Mouse (Mus musculus) heart, embryonic 13.5 days (tissue): ENCODE measurements around the gene Mast4. TPM values are rescaled to one million over a fixed set of nuclear protein-coding genes. Genes with fewer than 3 reads are reported as not detected.

Experiments used
- ATAC-seq: fragments of 200-750 bp; cut with Nextera tagmentation; 2 replicates; pipeline ENCODE4 v1.8.0; 2017; ENCODE audit warnings: moderate TSS enrichment; ENCODE audit not compliant: insufficient number of reproducible peaks, low FRiP score, low TSS enrichment; ENCODE audit errors: extremely low read depth
- H3K27ac ChIP-seq: fragments of 300-500 bp; sonication (generic); replicated peaks from 2 replicates; pipeline ENCODE4 v1.5.1; 2015; ENCODE audit warnings: moderate library complexity, mild to moderate bottlenecking, inconsistent platforms
- H3K27me3 ChIP-seq: fragments of 300-500 bp; sonication (generic); replicated peaks from 2 replicates; pipeline ENCODE4 v1.6.1; 2015; ENCODE audit warnings: mild to moderate bottlenecking, inconsistent platforms
- H3K36me3 ChIP-seq: fragments of 300-500 bp; sonication (generic); 2 replicates; pipeline ENCODE4 v1.6.1; 2015; ENCODE audit warnings: mild to moderate bottlenecking, inconsistent platforms
- H3K4me1 ChIP-seq: fragments of 300-500 bp; sonication (generic); 2 replicates; pipeline ENCODE4 v1.6.1; 2015; ENCODE audit warnings: inconsistent platforms
- H3K4me2 ChIP-seq: fragments of 300-500 bp; sonication (generic); 2 replicates; pipeline ENCODE4 v1.6.1; 2015; ENCODE audit warnings: inconsistent platforms, mild to moderate bottlenecking, moderate library complexity
- H3K4me3 ChIP-seq: fragments of 300-500 bp; sonication (generic); 2 replicates; pipeline ENCODE4 v1.5.1; 2015; ENCODE audit warnings: moderate library complexity, mild to moderate bottlenecking, inconsistent platforms
- H3K9ac ChIP-seq: fragments of 300-500 bp; sonication (generic); 2 replicates; pipeline ENCODE4 v1.6.1; 2015; ENCODE audit warnings: inconsistent platforms, mild to moderate bottlenecking, moderate library complexity
- H3K9me3 ChIP-seq: fragments of 300-500 bp; sonication (generic); 2 replicates; pipeline ENCODE4 v1.6.1; 2016; ENCODE audit warnings: inconsistent platforms
- WGBS: fragments of 180-500 bp; shearing (Covaris S2); methylation state at CpG from one replicate; pipeline ENCODE4 v1.1.7; 2015; ENCODE audit warnings: mixed read lengths; 5-methylcytosine and 5-hydroxymethylcytosine counted together
- polyA plus RNA-seq: library from polyadenylated mRNA; unstranded; fragments of >200 nt; fragmentation: Nextera tagmentation; extraction: Ambion mirVana; gene quantifications from 2 replicates; pipeline ENCODE4 v1.2.1, GENCODE M21; 2015

Mast4 gene
- polyA plus RNA-seq, 1 experiment from 2014 or later: 36.8 TPM

GRCm38 (mm10) chr13:103238034-103238705, 96.1 kb downstream of the Mast4 start:
- Histone ChIP-seq H3K9ac (no peak overlapping the region), H3K27me3 (no peaks in the 10 kb centered on the region), H3K4me2 (no peak overlapping the region), H3K4me1 (no peaks in the 10 kb centered on the region), H3K4me3 (no peak overlapping the region), H3K9me3 (no peaks in the 10 kb centered on the region), H3K36me3 (no peaks in the 10 kb centered on the region), H3K27ac (no peak overlapping the region)
- 87% methylated on average over 7 of the region's 7 CpGs for WGBS
- no peak for ATAC-seq

- Histone ChIP-seq H3K4me2 (no peak overlapping the region), H3K27me3 (no peaks in the 10 kb centered on the region), H3K4me3 (no peak overlapping the region), H3K36me3 (no peaks in the 10 kb centered on the region), H3K9me3 (no peaks in the 10 kb centered on the region), H3K4me1 (0 out of 2 replicates have a peak, but pooled peaks cover 2% of the 10 kb centered on the region), H3K27ac (no peak overlapping the region), H3K9ac (no peak overlapping the region)
- ATAC-seq: no peak
- 80% methylated on average over 7 of the region's 7 CpGs for WGBS
These were observed 102.1 kb downstream of the Mast4 start for GRCm38 (mm10) chr13:103232171-103232570.

- Histone ChIP-seq H3K4me3 (no peak overlapping the region), H3K4me2 (no peak overlapping the region), H3K9ac (no peak overlapping the region), H3K9me3 (no peaks in the 10 kb centered on the region), H3K27ac (no peak overlapping the region), H3K36me3 (no peaks in the 10 kb centered on the region), H3K27me3 (no peaks in the 10 kb centered on the region), H3K4me1 (peaks cover 12% of the 10 kb centered on the region; the same call in 1 of the 2 replicates)
- no peak for ATAC-seq
- 63% methylated on average over 4 of the region's 4 CpGs for WGBS
These were observed 105.2 kb downstream of the Mast4 start for GRCm38 (mm10) chr13:103229069-103229468.

- ATAC-seq: no peak
- Histone ChIP-seq H3K27ac (no peak overlapping the region), H3K9ac (no peak overlapping the region), H3K4me3 (no peak overlapping the region), H3K27me3 (no peaks in the 10 kb centered on the region), H3K36me3 (no peaks in the 10 kb centered on the region), H3K9me3 (no peaks in the 10 kb centered on the region), H3K4me2 (no peak overlapping the region), H3K4me1 (peaks cover 13% of the 10 kb centered on the region; the same call in 1 of the 2 replicates)
- 53% methylated on average over 17 of the region's 17 CpGs for WGBS
These were observed 108.1 kb downstream of the Mast4 start for GRCm38 (mm10) chr13:103225895-103226815.

- WGBS: 58% methylated on average over 11 of the region's 11 CpGs
- Histone ChIP-seq H3K9me3 (no peaks in the 10 kb centered on the region), H3K4me1 (peaks cover 21% of the 10 kb centered on the region), H3K4me2 (no peak overlapping the region), H3K36me3 (no peaks in the 10 kb centered on the region), H3K9ac (no peak overlapping the region), H3K4me3 (no peak overlapping the region), H3K27ac (no peak overlapping the region), H3K27me3 (no peaks in the 10 kb centered on the region)
- no peak for ATAC-seq
These were observed 108.9 kb downstream of the Mast4 start for GRCm38 (mm10) chr13:103225217-103225894.

GRCm38 (mm10) chr13:103220479-103221064, 113.7 kb downstream of the Mast4 start:
- no peak overlapping the region for H3K9ac ChIP-seq
- peak overlapping the region; percentile 43 for H3K4me2 ChIP-seq
- H3K27me3 ChIP-seq: no peaks in the 10 kb centered on the region
- H3K36me3 ChIP-seq: no peaks in the 10 kb centered on the region
- WGBS: 19% methylated on average over 11 of the region's 11 CpGs
- no peaks in the 10 kb centered on the region for H3K9me3 ChIP-seq
- H3K4me1 ChIP-seq: peaks cover 13% of the 10 kb centered on the region
- ATAC-seq: no peak
- H3K27ac ChIP-seq: peak overlapping the region; percentile 37
- no peak overlapping the region for H3K4me3 ChIP-seq

- Histone ChIP-seq H3K4me3 (no peak overlapping the region), H3K4me1 (peaks cover 11% of the 10 kb centered on the region), H3K27me3 (no peaks in the 10 kb centered on the region), H3K36me3 (no peaks in the 10 kb centered on the region), H3K9ac (no peak overlapping the region), H3K9me3 (no peaks in the 10 kb centered on the region), H3K4me2 (no peak overlapping the region), H3K27ac (peak overlapping the region; percentile 37)
- no peak for ATAC-seq
- WGBS: 48% methylated on average over 2 of the region's 2 CpGs
These were observed 114.3 kb downstream of the Mast4 start for GRCm38 (mm10) chr13:103219999-103220398.

GRCm38 (mm10) chr13:103217486-103217885, 116.8 kb downstream of the Mast4 start:
- no peak overlapping the region for H3K9ac ChIP-seq
- no peak for ATAC-seq
- H3K9me3 ChIP-seq: no peaks in the 10 kb centered on the region
- no peak overlapping the region for H3K4me2 ChIP-seq
- no peak overlapping the region for H3K4me3 ChIP-seq
- 61% methylated on average over 3 of the region's 3 CpGs for WGBS
- H3K27me3 ChIP-seq: no peaks in the 10 kb centered on the region
- H3K27ac ChIP-seq: no peak overlapping the region
- H3K4me1 ChIP-seq: peaks cover 11% of the 10 kb centered on the region
- H3K36me3 ChIP-seq: no peaks in the 10 kb centered on the region

GRCm38 (mm10) chr13:103214506-103214905, 119.8 kb downstream of the Mast4 start:
- Histone ChIP-seq H3K27ac (no peak overlapping the region), H3K4me3 (no peak overlapping the region), H3K36me3 (no peaks in the 10 kb centered on the region), H3K27me3 (no peaks in the 10 kb centered on the region), H3K9me3 (no peaks in the 10 kb centered on the region), H3K4me2 (no peak overlapping the region), H3K4me1 (peaks cover 18% of the 10 kb centered on the region), H3K9ac (no peak overlapping the region)
- 74% methylated on average over 3 of the region's 3 CpGs for WGBS
- no peak for ATAC-seq

GRCm38 (mm10) chr13:103211953-103212352, 122.3 kb downstream of the Mast4 start:
- H3K9ac ChIP-seq: no peak overlapping the region

GRCm38 (mm10) chr13:103211501-103211941, 122.8 kb downstream of the Mast4 start:
- no peak overlapping the region for H3K9ac ChIP-seq
- H3K27me3 ChIP-seq: no peaks in the 10 kb centered on the region
- peak; percentile 46; the same call in 1 of the 2 replicates for ATAC-seq
- no peaks in the 10 kb centered on the region for H3K36me3 ChIP-seq
- peaks cover 18% of the 10 kb centered on the region for H3K4me1 ChIP-seq
- WGBS: 55% methylated on average over 11 of the region's 11 CpGs
- peak overlapping the region; percentile 12; the same call in 1 of the 2 replicates for H3K4me2 ChIP-seq
- H3K9me3 ChIP-seq: no peaks in the 10 kb centered on the region
- H3K4me3 ChIP-seq: no peak overlapping the region
- peak overlapping the region; percentile 69 for H3K27ac ChIP-seq

More at GRCm38 (mm10) chr13:103211953-103212352, 122.3 kb downstream of the Mast4 start:
- Histone ChIP-seq H3K27me3 (no peaks in the 10 kb centered on the region), H3K4me1 (peaks cover 18% of the 10 kb centered on the region), H3K4me2 (peak overlapping the region; percentile 12; the same call in 1 of the 2 replicates), H3K27ac (peak overlapping the region; percentile 69), H3K4me3 (no peak overlapping the region), H3K9me3 (no peaks in the 10 kb centered on the region), H3K36me3 (no peaks in the 10 kb centered on the region)
- WGBS: 57% methylated on average over 6 of the region's 6 CpGs
- no peak for ATAC-seq
